Mouse (Mus musculus): Measurements from ENCODE around the gene Eva1a.

The Eva1a gene

GRCm38 (mm10) chr6:82132876-82133591 is 92.2 kb downstream of the Eva1a start:
- DNase-seq = no peak

- DNase-seq = no peak
Measured at GRCm38 (mm10) chr6:82133592-82133978, 92.7 kb downstream of the Eva1a start.

GRCm38 (mm10) chr6:82135959-82136712 is 95.3 kb downstream of the Eva1a start:
- no peak for DNase-seq
